Mouse (Mus musculus): ENCODE measurements at regions not wholly inside any gene's neighbourhood (a gene's known extent, or its start where the extent isn't known, plus 50 kb on each side); places are given as distances from the start of the nearest gene placed in this dataset.

- no peak for DNase-seq
Observed at GRCm38 (mm10) chr6:116901816-116902215, 185.1 kb upstream of the Tmem72 start.

DNA sequence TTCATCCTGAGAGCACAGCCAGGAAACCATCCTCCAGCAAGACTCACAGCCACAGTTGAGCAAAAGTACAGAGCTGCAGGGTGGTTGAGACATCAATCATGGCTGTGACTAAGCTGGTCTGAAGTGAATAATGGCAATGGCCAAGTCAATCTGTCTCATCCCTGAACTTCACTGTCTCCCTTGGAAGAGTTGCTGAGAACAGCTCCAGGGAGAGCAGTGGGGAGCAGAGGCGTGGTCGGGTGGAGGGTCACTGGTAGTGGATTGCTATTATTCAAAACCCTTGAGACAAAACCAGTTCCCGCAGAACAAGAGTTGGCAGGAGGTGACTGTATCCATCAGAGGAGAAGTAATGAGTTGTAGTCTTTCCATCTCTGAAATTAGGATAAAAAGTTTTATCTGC is 185.7 kb upstream of the Tmem72 start:
- no peak for DNase-seq

DNA sequence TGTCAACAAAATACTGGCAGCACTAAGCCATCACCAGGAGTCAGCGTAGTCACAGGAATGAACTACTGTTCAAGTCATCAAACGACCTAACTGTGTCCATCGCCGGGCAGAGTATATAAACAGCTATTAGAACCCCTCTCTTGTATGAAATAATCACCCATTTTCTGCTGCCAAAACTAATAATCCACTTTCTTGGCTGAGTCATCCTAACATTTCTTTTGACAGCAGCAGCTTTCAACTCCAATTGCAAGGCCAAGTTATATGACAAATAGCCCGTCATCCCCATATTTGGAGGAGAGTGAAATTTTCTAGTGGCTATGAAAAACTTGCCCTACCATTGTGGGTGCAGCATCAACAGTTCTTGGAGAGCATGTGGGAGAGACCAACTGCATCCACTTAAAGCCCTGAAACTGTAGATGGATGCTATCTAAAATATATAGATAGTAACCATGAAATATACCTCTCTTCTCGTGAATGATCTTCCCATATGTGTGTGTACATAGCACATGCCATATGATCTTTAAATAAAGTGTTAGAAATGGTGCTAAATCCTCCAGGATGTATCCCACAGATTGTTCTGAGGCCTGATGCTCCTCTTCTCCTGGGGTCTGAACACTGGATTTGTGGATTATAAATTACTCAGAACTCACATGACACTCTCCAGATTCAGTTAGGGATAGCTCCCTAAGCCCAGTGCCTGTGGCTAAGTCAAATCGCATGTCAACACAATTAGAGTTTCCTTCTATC is 189.9 kb upstream of the Tmem72 start:
- no peak for DNase-seq

DNA sequence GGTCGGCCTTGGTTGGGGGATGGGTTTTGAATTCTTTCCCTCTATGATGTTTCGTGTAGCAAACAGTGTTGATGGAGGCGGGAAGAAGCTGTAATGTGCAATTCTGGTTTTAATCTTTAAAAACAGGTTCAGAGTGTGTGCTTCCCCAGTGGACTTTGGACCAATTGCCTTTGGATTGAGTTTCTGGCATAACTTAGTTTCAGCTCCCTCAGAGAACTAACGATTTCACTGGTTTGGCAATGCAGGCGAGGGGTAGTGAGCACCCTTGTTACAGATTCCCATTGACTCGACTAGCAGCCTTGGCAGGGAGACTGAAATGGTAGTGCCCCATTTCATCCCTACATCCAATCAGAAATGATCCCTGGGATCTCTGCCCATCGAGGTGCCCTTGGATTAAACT is 193.9 kb upstream of the Tmem72 start:
- no peak for DNase-seq

- no peak for DNase-seq
Observed at GRCm38 (mm10) chr6:116912161-116912560, 195.4 kb upstream of the Tmem72 start.

DNA sequence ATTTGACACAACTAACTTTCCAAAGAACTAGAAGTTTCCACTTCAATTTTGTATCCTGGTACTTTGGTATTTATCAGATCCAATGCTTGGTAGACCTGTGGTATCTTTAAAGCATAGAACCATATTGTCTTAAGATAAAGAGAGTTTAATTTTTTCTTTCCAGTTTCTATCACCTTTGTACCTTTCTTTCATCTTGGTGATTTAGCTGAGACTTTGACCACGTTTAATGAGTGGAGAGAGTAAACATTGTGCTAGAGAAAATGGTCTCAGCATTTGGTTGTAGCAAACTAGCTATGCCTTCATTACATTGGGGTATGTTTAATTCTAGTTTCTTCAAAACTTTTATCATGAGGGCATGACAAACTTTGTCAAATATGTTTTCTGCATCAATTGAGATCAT is 197.4 kb upstream of the Tmem72 start:
- no peak for DNase-seq

GRCm38 (mm10) chr6:116935024-116935423 is 218.3 kb upstream of the Tmem72 start:
- DNase-seq, result no peak

DNA sequence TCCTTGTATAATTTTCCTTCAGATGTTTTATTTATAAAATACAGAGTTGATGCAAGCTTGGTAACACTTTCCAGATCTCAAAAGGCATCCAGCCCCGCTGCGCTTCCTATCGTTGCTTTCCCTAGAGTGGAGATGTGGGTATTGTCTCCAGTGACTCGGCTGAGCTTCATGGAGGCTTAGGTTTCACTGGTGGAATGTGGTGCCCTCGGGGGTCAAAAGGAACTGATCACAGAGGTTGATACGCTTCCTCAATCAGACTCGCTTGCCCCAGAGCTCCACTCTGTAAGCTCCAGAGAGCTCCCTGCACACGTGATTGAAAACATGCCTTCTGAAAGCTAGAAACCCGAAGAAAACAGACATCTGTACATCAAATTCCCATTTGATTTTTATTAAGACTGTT is 224.9 kb upstream of the Tmem72 start:
- no peak for DNase-seq

- DNase-seq, result no peak
Observed at GRCm38 (mm10) chr6:116942696-116943095, 225.6 kb upstream of the Cxcl12 start.

GRCm38 (mm10) chr6:116946083-116946732 is 222.1 kb upstream of the Cxcl12 start:
- DNase-seq, result no peak

DNA sequence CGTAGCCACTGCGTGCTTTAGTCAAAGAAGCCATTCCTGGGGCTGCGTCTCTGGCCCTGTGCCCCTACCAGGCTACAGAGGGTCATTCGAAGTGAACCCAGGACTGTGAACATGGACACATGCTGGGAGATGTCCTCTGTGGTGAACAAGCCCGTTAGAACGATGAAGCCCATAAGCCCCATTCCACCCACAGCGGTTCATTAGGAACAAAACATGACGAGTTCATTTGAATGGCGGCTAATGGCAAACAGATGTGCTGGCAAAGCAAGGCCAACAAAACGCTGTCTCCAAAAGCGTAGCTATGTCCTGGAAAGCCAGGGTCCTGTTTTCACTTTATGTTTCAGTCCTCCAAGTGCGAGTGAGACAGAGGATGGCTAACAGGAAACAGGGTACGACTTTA is 208.7 kb upstream of the Cxcl12 start:
- no peak for DNase-seq

- no peak for DNase-seq
Observed at GRCm38 (mm10) chr6:116960641-116961040, 207.7 kb upstream of the Cxcl12 start.

DNA sequence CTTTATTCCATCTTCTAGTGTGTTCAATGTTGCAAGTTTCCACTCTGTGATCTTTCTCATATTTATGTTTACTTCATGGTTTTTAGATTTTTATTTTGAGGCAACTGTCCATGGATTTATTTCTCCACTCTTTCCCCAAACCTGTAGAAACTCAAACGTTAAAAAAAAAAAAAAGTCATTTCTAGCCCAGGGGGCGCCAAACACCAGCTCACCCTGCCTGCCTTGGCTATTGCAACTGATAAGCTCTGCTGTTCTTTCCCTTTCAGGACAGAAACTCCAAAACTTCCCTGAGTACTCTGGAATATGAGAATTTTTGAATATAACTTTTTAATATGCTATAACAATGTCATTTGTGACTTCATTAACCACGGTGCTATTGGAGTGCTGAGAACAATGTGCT is 201.9 kb upstream of the Cxcl12 start:
- no peak for DNase-seq

- no peak for DNase-seq
Observed at GRCm38 (mm10) chr6:116969381-116969910, 198.9 kb upstream of the Cxcl12 start.

DNA sequence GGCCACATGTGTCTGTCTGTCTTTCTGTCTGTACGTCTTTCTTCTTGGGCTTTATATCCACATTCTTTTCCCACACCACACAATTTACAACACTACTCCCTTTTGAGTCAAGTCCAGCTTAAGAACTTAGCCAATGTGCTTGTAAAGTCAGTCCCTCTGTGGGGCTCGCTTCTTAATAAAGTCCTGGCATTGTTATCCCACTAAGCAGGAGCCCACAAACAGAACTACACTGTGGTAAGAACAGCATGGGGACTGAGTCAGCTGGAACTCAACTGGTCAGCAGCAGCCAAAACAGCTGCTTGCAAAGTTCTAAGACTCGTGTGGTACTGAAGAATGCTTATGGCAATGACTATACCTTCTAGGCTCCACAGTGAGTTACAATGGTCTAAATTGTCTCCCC is 193.5 kb upstream of the Cxcl12 start:
- DNase-seq, result no peak

DNA sequence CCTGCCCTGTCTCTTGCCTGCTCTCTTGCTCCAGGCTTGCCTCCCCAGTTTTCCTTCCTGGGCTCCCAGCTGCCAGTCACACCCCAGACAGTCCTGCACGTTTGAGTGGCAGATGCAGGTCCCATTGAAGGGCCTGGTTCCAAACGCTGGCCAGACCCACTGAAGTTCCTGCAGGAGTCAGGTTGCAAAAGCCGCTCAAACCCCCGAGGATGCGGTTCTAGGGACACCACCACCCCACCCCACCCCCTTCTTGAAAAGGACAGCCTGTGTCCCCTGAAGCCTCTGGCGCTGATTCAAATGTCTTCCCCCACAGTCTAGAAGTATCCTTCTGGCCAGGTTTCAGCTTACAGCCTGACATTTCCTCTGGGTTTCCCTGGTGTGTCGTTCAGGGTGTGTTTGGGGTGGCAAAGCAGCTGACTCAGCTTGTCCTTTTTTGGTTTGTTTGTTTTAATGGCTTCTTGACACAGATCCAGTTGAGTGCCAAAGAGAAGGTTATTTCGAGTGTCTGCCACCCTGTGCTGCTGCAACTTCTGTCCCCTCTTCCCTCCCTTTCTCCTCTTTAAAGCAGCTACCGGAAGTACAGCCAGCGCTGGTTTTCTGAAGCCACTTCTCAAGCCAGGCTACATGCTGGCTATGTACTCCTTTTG is 187.9 kb upstream of the Cxcl12 start:
- no peak for DNase-seq

GRCm38 (mm10) chr6:116985147-116985737 is 183.1 kb upstream of the Cxcl12 start:
- no peak for DNase-seq

DNA sequence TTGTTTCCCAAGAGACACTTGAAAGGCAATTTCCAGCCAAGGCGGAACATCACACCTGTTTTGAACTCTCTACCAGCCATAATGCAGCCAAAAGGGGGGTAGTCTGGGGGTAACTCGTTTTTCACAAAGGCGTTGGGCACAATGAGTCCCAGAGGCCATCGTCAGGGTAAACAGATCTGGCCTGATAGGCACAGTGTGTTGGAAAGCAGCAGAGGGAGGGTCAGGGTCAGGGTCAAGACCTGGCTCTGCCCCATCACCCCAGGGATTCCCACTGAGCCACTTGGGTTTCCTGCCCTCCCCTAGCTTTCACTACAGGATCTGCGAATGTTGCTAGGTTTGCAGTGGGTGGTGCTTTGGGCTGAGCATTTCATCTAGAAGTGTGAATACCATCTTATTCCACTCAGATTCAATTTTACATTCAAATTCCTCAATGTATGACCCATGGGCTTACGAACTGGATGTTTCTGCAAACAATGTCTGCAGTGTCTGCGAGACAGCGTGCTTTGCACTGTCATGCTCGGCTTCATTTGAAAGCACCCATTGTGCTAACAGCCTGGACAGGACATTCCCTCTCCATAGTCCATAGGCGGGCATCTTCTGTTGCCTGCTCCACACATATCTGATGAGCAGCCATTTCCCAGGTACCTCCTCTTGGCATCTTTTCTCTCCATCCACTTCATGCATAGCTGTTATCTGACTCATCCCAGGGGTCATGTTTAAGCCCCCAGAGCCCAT is 181.9 kb upstream of the Cxcl12 start:
- no peak for DNase-seq

DNA sequence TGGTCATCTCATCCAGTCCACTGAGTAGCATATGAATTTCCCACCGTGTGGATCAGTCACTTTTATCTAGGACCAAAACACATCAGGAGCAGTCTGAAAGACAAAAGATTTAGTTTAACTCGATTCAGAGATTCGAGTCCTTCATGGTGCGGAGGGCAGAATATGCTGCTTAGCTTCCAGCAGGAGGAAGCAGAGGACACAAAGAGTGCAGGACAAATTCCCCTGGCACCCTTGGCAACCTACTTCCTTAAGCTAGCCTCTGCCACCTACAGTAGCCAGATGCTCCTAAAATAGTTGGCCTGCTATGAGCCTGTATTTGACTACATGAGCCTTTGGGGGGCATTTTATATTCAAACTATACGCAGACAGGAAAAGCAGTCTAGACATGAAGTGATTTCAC is 181.1 kb upstream of the Cxcl12 start:
- DNase-seq, result no peak

DNA sequence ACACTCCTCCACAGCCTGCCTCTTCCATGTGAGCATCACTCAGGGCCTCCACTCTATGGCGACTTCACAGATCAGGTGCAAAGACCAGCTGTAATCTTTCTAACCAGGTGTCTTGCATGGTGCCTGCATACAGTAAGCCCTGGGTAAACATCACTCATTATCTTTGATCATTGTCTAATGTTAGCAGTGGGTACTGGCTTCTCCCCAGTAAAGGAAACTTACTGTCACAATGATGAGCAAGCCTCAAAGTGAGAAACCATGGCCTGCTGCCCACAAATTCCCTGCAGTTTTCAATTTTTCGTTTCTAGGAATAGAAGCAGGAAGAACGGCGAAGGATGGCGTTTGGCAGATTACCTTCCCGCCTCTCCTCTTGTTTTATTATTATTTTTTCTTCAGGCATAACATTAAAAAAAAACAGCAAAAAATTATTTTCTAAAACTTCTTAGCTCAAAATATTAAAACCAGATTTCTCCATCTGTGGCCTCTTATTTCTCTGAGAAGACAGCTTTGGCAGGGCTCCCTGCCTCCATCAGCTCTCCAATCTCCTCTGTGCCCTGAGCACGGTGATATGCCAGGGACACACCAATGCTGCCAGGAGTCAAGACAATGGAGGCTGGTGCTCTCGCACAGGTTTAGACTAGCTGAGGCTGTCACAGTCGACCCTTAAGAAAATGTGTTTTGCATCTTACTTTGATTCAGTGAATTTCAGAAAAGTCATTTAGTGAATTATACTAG is 169.2 kb upstream of the Cxcl12 start:
- peak; percentile 80 for DNase-seq

- no peak for DNase-seq
Observed at GRCm38 (mm10) chr6:116999940-117000339, 168.4 kb upstream of the Cxcl12 start.

All from cerebellum, adult 9-11 months (tissue).